Mouse (Mus musculus) c-Kit-positive CD71-positive TER-119-positive erythroid progenitor cells, embryonic 14.5 days (primary cell): ENCODE measurements around the gene Btd.
A peak's percentile ranks its signal among the peaks of the same experiment; 100 is the strongest.

Experiments
- DNase-seq: peaks from one replicate; pipeline ENCODE4 v3.0.0-alpha.2; 2013; ENCODE audit warnings: low spot score

Btd gene

GRCm38 (mm10) chr14:31640890-31641505 is at the start of gene Btd, which contains the start of gene Hacl1:
TSS of gene Btd (plus strand) at chr14:31641028.
TSS of gene Hacl1 (minus strand) at chr14:31641286.
- DNase-seq = peak; percentile 93

DNA sequence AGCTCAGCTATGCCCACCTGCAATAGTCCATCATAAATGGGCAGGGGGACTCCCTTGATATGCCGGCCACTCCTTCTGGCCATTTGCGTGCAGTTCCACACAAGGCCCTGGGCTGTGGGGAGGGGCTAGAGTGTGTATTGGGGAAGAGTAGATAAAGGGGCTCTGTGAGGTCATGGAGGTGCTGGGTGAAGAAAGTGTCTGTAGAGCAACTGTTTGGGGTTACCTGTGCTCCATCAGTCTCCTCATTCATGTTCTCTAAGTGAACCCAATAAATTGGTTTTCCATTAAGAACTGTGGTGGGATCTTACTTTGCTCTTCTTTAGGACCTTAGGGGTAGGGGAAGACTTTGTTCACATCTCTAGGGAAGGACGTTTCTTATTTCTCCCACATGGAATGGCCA is 49.6 kb upstream of the Btd start, which contains the start of gene Colq:
Gene Colq (minus strand): TSS at position 101 of the 400 bp plus-strand sequence.
- no peak for DNase-seq

GRCm38 (mm10) chr14:31593036-31593435 is 47.8 kb upstream of the Btd start:
- DNase-seq = no peak

GRCm38 (mm10) chr14:31594693-31595092 is 46.1 kb upstream of the Btd start:
- DNase-seq = no peak

DNA sequence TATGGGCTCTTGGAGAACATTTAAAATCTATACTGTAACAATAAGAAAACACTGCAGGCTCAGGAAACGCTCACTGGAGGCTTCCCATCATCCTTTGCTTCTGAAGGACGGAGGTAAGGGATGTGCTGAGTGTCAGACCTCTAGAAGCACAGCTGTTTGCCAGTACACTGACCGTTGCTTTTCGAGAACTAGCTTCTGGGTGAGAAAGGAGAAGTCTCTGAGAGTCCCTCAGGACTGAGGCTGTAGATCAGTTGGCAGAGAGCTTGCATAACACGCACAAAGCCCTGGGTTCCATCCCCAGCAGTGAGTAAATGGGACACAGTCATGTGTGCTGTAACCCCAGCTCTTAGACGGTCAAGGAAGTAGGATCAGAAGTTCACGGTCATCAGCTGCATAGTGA is 44.4 kb upstream of the Btd start:
- no peak for DNase-seq

DNA sequence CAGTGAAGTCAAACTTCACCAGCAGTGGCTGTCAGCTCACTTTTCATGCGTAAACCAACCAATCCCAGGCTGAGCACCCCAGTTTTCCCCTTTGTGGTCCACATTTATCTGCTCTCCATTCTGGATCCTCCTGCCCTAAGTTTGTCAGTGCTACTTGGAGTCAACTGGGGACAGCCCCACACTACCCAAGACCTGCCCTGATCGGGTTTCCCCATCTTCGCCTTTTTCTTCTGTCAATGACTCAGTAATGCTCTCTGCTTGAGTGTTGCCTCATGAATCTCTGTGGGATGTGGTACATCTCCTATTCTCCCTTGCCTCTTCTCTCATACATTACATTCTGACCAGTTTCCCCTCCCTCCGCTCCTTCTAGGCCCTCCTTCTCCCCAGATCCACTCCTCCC is 43.4 kb upstream of the Btd start:
- no peak for DNase-seq

DNA sequence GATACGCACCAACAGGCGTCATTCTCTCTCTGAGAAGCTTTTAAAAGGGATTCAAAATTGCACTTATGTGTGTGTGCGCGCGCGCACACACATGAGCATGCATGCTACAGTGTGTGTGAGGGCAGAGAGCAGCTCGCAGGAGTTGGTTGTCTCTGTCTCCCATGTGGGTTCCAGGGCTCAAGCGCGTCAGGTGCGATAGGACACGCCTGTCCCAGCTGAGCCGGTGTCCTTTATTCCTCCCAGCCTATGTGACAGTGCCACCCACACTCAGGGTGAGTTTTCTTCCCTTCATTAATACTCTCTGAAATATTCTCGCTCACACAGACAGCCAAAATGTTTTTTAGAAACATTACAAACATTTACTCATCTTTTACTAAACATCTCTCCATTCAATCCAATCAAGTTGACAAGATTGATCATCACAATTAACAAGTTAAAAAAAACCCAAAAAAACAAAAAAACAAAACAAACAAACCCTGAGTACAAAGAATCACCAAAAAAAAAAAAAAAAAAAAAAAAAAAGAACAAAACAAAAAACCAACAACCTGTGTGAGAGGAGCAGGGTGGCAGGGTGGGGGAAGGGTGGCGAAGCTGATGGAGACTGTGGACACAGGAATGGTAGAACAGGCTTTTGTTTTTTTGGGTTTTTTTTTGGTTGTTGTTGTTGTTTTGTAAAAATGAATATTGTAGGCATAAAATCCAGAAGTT is 38.8 kb upstream of the Btd start:
- DNase-seq = no peak

- peak; percentile 75 for DNase-seq
Observed at GRCm38 (mm10) chr14:31602616-31602979, 38.2 kb upstream of the Btd start.

DNA sequence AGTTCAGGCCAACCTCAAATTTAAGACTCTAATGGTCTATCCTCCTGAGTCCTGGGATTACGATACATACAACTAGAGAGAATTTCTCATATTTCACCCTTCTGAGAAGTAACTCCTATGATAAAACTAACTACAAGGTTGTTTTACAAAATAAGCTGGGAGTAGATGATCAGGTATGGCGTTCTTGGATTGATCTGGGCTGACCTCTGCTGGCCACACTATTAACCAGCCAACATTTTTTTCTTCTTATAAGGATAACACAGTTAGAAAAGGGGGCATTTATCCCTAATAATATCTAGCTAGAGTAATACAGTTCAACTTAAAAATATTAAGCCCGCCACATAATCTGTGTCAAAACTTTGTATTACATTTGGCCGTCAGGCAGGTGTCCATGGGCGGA is 35.9 kb upstream of the Btd start:
- peak; percentile 24 for DNase-seq

GRCm38 (mm10) chr14:31605514-31605913 is 35.3 kb upstream of the Btd start:
- DNase-seq = no peak

GRCm38 (mm10) chr14:31611986-31612385 is 28.8 kb upstream of the Btd start:
- DNase-seq = no peak

DNA sequence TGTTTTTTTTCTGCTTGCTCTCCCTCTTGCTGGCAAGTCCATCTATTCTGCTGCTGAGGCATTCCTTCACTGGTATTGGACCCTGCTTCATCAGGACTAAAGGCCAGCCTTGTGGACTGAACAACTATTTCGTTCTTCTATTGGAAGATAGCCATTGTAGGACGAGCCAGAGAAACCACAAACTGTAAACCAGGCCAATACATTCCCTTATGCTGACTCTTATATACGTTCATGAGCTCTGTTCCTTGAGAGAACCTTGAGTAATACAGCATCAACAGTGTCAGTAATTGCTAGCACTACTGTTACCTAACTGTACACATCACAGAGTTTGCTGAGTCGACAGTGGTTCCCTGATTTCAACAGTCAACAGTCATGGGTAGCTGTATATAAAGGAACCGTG is 27.2 kb upstream of the Btd start:
- no peak for DNase-seq

- DNase-seq = no peak
Observed at GRCm38 (mm10) chr14:31617204-31617603, 23.6 kb upstream of the Btd start.

DNA sequence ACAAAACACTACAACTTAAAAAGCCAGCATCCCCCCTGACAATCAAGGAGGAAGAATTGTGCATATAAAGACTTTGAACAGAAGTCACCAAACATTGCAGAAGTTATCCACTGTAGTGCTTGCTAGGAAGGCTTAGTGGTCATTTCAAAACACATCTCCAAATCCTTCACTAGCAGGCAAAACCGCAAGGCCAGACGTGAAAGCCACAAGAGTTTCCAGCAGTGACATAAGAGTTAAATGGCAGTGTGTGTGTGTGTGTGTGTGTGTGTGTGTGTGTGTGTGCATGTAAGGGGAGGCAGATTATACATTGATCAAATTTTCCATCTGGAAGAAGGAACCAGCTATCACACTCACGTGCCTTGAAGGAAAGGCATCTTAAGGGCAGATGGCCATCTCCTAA is 22.8 kb upstream of the Btd start:
- DNase-seq = no peak

- no peak for DNase-seq
Observed at GRCm38 (mm10) chr14:31620591-31621223, 20.1 kb upstream of the Btd start.

DNA sequence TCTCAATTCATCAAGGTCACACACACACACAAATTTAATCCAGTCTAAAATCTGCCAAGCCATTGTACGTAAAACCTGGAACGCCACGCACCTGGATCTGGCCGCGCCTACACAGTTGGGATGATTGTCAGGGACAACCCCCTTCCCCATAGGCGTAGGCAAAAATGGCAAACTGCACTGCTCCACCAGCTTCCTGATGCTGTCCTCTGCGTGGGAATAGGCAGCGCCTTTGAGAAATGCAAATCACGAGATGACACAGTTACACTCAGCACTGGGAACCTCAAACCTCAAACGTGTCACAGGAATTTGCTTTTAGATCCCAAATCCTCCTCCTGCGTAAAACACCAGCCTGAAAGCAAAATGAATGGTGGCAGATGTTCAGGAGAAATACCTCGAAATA is 18.1 kb upstream of the Btd start:
- no peak for DNase-seq

DNA sequence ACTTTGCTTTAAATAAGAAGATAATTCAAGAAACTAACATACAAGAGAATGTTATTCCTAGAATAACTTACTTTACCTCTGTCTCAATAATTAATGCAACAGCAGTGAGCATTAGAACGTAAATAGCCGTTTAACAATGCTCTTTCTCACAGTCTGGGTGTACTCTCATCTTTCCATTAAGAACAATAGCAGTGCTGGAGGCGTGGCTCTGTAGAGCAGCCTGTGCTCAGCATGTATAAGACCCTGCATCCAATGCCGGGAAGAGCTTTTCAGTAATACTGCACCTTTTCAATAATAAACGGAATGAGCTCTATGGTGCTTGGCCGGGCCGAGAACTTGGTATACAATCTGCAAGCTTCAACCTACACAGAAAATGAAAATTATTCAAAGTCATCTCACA is 10.2 kb upstream of the Btd start:
- no peak for DNase-seq

GRCm38 (mm10) chr14:31640346-31640889 is 410 bp upstream of the Btd start, which contains the start of gene Gm49387:
TSS of gene Gm49387 (minus strand) at chr14:31640878.
- DNase-seq = no peak

GRCm38 (mm10) chr14:31641506-31642155 is 803 bp downstream of the Btd start:
- no peak for DNase-seq

GRCm38 (mm10) chr14:31644183-31644830 is 3.5 kb downstream of the Btd start:
- DNase-seq = no peak

DNA sequence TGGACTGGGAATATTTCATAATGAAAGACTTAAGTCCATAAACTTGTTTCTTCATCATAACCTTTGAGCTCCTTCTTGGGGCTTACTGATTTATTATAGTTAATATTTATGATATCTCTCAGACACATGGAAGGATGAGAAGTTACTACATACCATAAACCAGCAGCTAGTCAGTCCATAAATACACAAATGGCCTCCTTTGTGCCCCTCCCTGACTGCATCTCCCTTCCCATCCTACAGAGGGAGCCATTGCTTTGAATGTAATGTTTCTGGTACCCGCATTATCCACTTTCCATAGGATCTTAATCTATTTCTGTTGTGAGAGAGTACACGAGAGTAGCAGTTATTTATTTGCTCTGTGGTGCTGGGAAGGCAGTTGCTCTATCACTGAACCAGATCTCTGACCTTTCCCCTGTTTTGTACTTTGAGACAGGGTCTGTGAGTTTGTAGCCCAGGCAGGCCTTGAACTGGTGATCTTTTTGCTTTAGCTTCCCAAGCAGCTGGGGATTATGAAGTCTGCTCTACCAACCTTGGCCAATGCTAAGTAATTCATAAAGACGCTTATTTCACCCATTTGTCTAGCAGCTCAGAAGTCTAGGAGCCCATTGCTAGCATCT is 4.2 kb downstream of the Btd start:
- peak; percentile 54 for DNase-seq

GRCm38 (mm10) chr14:31645920-31646319 is 5.1 kb downstream of the Btd start:
- DNase-seq = no peak
